Mouse (Mus musculus) small intestine, adult 2 months (tissue): ENCODE data around the gene Sept4. TPM values are rescaled to one million over a fixed set of nuclear protein-coding genes. Genes with fewer than 3 reads are reported as not detected.
A peak's percentile ranks its signal among the peaks of the same experiment; 100 is the strongest.

Experiments
- H3K27ac ChIP-seq: fragments of 200-500 bp; 2 replicates; pipeline ENCODE4 v1.5.1; 2012; ENCODE audit warnings: low read depth, low read length, control low read depth, inconsistent platforms; ENCODE audit not compliant: insufficient read depth
- H3K27me3 ChIP-seq: fragments of 200-500 bp; 2 replicates; pipeline ENCODE4 v1.6.1; 2012; ENCODE audit warnings: mild to moderate bottlenecking, moderate library complexity, low read length, inconsistent platforms; ENCODE audit not compliant: control insufficient read depth, insufficient read depth
- H3K36me3 ChIP-seq: fragments of 200-500 bp; 2 replicates; pipeline ENCODE4 v1.6.1; 2012; ENCODE audit warnings: mild to moderate bottlenecking, low read length, control low read depth, inconsistent platforms; ENCODE audit not compliant: control insufficient read depth, insufficient read depth
- H3K4me1 ChIP-seq: fragments of 200-500 bp; 2 replicates; pipeline ENCODE4 v1.6.1; 2012; ENCODE audit warnings: low read length, inconsistent platforms, mixed read lengths; ENCODE audit not compliant: control insufficient read depth, insufficient read depth, insufficient read length
- H3K4me3 ChIP-seq: fragments of 200-500 bp; 2 replicates; pipeline ENCODE4 v1.5.1; 2012; ENCODE audit warnings: low read depth, mild to moderate bottlenecking, control low read depth, inconsistent platforms, low read length, moderate library complexity
- CTCF ChIP-seq: fragments of 200-500 bp; IDR thresholded peaks from 2 replicates; pipeline ENCODE4 v1.5.1; 2012; ENCODE audit warnings: low read depth, mild to moderate bottlenecking, control low read depth, inconsistent platforms, low read length, moderate library complexity, mixed read lengths; ENCODE audit not compliant: insufficient replicate concordance, insufficient read length; ENCODE audit errors: extremely low read depth
- POLR2A ChIP-seq: fragments of 200-500 bp; IDR thresholded peaks from 2 replicates; pipeline ENCODE4 v1.6.1; 2012; ENCODE audit warnings: low read depth, mild to moderate bottlenecking, control low read depth, inconsistent platforms, low read length, moderate library complexity
- WGBS: fragments of 180-500 bp; shearing (Covaris S2); methylation state at CpG from one replicate; pipeline ENCODE4 v1.1.7; 2018; 5-methylcytosine and 5-hydroxymethylcytosine counted together
- polyA plus RNA-seq: library from polyadenylated mRNA; depleted of rRNA; stranded (reverse); fragments of >200 nt; gene quantifications from 2 replicates; pipeline ENCODE4 v1.2.3, GENCODE M21; 2012

Sept4 gene
- polyA plus RNA-seq, 1 experiment: 19.8 TPM

DNA sequence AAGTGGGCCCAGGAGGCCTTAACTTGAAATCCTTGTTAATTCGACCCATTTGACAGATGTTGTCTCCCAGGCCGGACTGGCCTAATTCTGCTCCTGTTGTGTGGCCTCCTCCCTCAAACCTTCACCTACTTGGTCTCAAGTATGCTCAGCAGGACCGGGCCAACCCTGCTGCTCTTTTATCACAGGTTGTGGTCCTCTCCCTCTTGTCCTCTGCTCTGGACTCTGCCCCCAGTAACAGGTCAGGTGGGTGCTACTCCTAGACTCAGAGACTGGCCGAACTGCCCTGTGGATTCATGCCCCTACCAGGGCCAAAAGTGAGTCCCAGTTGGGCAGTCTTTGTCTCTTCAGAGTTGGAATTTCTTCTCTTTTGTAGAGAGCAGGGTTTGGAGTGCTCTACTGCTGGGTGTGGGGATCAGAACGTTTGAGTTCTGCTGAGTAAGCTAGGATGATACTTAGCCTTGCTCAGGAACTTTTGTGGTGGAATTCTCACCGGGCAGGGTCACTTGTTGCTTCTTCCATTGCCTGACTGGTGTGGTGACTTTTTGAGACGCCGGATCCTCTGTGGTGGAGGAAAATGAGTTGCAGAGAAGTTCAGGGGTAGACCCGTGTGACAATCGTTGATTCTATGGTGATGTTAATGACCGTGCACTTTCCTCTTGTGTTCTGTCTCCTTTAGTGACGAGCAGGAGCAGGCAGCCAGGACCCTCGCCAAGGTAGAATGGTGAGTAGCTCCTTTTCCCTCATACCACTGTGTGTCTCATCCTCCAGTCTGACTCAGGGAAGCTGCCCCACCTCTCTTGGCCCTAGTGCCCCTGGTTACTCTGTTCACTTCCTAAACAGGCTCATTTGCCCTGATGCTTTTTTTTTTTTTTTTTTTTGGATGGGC lies 24.3 kb downstream of the Sept4 start:
- no peaks in the 10 kb centered on the region for H3K27me3 ChIP-seq
- H3K36me3 ChIP-seq: peaks cover 12% of the 10 kb centered on the region
- H3K4me1 ChIP-seq: peaks cover 2% of the 10 kb centered on the region; the same call in 1 of the 2 replicates
- H3K4me3 ChIP-seq: peak overlapping the region; percentile 70
- TF ChIP-seq CTCF (no peak), POLR2A (peak; percentile 61; the same call in 1 of the 2 replicates)
- H3K27ac ChIP-seq: peak overlapping the region; percentile 92
- 14% methylated on average over 13 of the region's 13 CpGs for WGBS

- H3K36me3 ChIP-seq: peaks cover 34% of the 10 kb centered on the region
- 0 out of 2 replicates have a peak, but pooled peaks have one; percentile 30 for TF ChIP-seq POLR2A
- no peak for TF ChIP-seq CTCF
- H3K4me1 ChIP-seq: peaks cover 15% of the 10 kb centered on the region
- H3K27me3 ChIP-seq: no peaks in the 10 kb centered on the region
- H3K4me3 ChIP-seq: peak overlapping the region; percentile 79
- 1% methylated on average over 35 of the region's 37 CpGs for WGBS
- peak overlapping the region; percentile 92 for H3K27ac ChIP-seq
These were observed 26.7 kb downstream of the Sept4 start for GRCm38 (mm10) chr11:87595327-87595841.

- no peaks in the 10 kb centered on the region for H3K27me3 ChIP-seq
- peak overlapping the region; percentile 79 for H3K4me3 ChIP-seq
- H3K36me3 ChIP-seq: peaks cover 40% of the 10 kb centered on the region
- WGBS: 32% methylated on average over 7 of the region's 7 CpGs
- H3K27ac ChIP-seq: peak overlapping the region; percentile 13; the same call in 1 of the 2 replicates
- no peak for TF ChIP-seq POLR2A
- no peak for TF ChIP-seq CTCF
- H3K4me1 ChIP-seq: peaks cover 15% of the 10 kb centered on the region
These were observed 27.3 kb downstream of the Sept4 start for GRCm38 (mm10) chr11:87595976-87596375.

DNA sequence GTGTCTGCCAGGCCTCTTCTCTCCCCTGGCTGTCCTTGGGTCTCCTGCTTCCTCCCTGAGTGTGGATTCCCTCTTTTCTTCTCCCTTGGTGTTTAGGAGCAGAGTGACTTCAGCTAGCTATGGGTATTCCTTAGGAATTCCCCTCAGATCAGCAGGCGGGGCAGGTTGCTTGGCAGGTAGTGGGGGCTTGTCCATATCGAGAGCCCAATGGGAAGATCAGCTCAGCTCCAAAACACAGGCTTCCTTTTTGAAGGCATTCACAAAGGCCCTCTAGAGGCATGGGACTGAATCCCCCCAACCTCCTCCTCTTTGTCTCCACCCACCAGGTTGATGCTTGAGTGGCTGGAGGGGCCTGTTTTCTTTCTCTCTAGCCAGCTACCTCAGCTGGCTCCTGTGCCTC lies 27.8 kb downstream of the Sept4 start:
- peaks cover 44% of the 10 kb centered on the region for H3K36me3 ChIP-seq
- peaks cover 15% of the 10 kb centered on the region for H3K4me1 ChIP-seq
- H3K27me3 ChIP-seq: no peaks in the 10 kb centered on the region
- TF ChIP-seq POLR2A (no peak), CTCF (no peak)
- no peak overlapping the region for H3K27ac ChIP-seq
- 66% methylated on average over 2 of the region's 2 CpGs for WGBS
- H3K4me3 ChIP-seq: peak overlapping the region; percentile 79; the same call in 1 of the 2 replicates

GRCm38 (mm10) chr11:87597061-87597460 lies 28.4 kb downstream of the Sept4 start:
- TF ChIP-seq CTCF (no peak), POLR2A (no peak)
- Histone ChIP-seq H3K4me1 (peaks cover 15% of the 10 kb centered on the region), H3K36me3 (peaks cover 48% of the 10 kb centered on the region), H3K27me3 (no peaks in the 10 kb centered on the region), H3K4me3 (no peak overlapping the region), H3K27ac (no peak overlapping the region)

GRCm38 (mm10) chr11:87599395-87600089 lies 30.8 kb downstream of the Sept4 start:
- Histone ChIP-seq H3K27me3 (no peaks in the 10 kb centered on the region), H3K4me3 (no peak overlapping the region), H3K27ac (peak overlapping the region; percentile 65), H3K4me1 (peaks cover 15% of the 10 kb centered on the region), H3K36me3 (peaks cover 71% of the 10 kb centered on the region)
- 65% methylated on average over 13 of the region's 13 CpGs for WGBS
- no peak for TF ChIP-seq POLR2A
- TF ChIP-seq CTCF: no peak
